8 mouse cellular contexts compared by ENCODE assay signal in the genomic region with DNA sequence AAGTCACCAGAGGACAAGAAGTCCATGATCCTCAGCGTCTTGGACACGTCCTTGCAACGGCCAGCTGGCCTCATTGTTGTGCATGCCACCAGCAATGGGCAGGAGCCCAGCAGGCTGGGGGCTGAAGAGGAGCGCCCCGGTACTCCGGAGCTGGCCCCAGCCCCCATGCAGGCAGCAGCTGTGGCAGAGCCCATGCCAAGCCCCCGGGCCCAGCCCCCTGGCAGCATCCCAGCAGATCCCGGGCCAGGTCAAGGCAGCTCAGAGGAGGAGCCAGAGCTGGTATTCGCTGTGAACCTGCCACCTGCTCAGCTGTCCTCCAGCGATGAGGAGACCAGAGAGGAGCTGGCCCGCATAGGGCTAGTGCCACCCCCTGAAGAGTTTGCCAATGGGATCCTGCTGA. TPM values are rescaled to one million over a fixed set of nuclear protein-coding genes. Genes with fewer than 3 reads are reported as not detected.
DNase-seq lines count a peak whose midpoint lies in the region; ATAC-seq and TF ChIP-seq lines count a peak whose summit lies in the region.
"Had no signal": no experiment of that assay in that cellular context is flagged by ENCODE, and none has a peak within 500 bp of the region (broad histone marks: within the 10 kb centered on the region; RNA-seq: fewer than 3 reads in every experiment).

No protein-coding gene starts in this region.

- H3K4me3 ChIP-seq in liver, embryonic 11.5 days (ENCODE audit: low read depth, low read length): no peak overlapping the region
- no peak overlapping the region for H3K4me3 ChIP-seq in cerebellum, adult 2 months (replicated peaks; ENCODE audit: insufficient read depth, low read depth, low read length)
- no peak overlapping the region for H3K4me3 ChIP-seq in embryonic facial prominence, embryonic 14.5 days (ENCODE audit: low read depth, low read length)
- peak overlapping the region; percentile 54 for H3K4me3 ChIP-seq in midbrain, embryonic 10.5 days
- H3K4me3 ChIP-seq: liver, embryonic 15.5 days had no signal

- ATAC-seq in liver, embryonic 11.5 days (replicated peaks; ENCODE audit: low FRiP score): 0 out of 2 replicates have a peak, but pooled peaks have one; percentile 15
- peak; percentile 5; the same call in 1 of the 2 replicates for ATAC-seq in embryonic facial prominence, embryonic 14.5 days (ENCODE audit: low read depth)
- no peak for ATAC-seq in megakaryocyte, adult 5-6 weeks (ENCODE audit: poor library complexity, severe bottlenecking)

- H3K27me3 ChIP-seq in liver, embryonic 11.5 days (replicated peaks; ENCODE audit: control insufficient read depth, insufficient read depth, low read length): peaks cover 9% of the 10 kb centered on the region; the same call in 1 of the 2 replicates
- H3K27me3 ChIP-seq in cerebellum, adult 2 months (ENCODE audit: control insufficient read depth, insufficient read depth, low read length): no peaks in the 10 kb centered on the region
- H3K27me3 ChIP-seq in embryonic facial prominence, embryonic 14.5 days (replicated peaks; ENCODE audit: control insufficient read depth, insufficient read depth, low read length): peaks cover 12% of the 10 kb centered on the region
- H3K27me3 ChIP-seq in midbrain, embryonic 10.5 days (ENCODE audit: low read depth, poor library complexity, severe bottlenecking): peaks cover 48% of the 10 kb centered on the region
- H3K27me3 ChIP-seq: liver, embryonic 15.5 days had no signal

- H3K9ac ChIP-seq in liver, embryonic 11.5 days (ENCODE audit: low read depth, low read length): no peak overlapping the region
- no peak overlapping the region for H3K9ac ChIP-seq in embryonic facial prominence, embryonic 14.5 days (ENCODE audit: low read depth, low read length)
- H3K9ac ChIP-seq: liver, embryonic 15.5 days had no signal

- H3K4me2 ChIP-seq in liver, embryonic 11.5 days: peak overlapping the region; percentile 54
- H3K4me2 ChIP-seq in embryonic facial prominence, embryonic 14.5 days (ENCODE audit: low read depth, low read length): peak overlapping the region; percentile 52
- H3K4me2 ChIP-seq: liver, embryonic 15.5 days had no signal

- WGBS in liver, embryonic 11.5 days: 76% methylated on average over 11 of the region's 11 CpGs
- WGBS in cerebellum, adult 2 months: 8% methylated on average over 11 of the region's 11 CpGs
- 51% methylated on average over 7 of the region's 11 CpGs for WGBS in embryonic facial prominence, embryonic 14.5 days
- WGBS in midbrain, embryonic 10.5 days: 41% methylated on average over 11 of the region's 11 CpGs

- H3K9me3 ChIP-seq in liver, embryonic 11.5 days (ENCODE audit: control insufficient read depth, low read length): no peaks in the 10 kb centered on the region
- H3K9me3 ChIP-seq in embryonic facial prominence, embryonic 14.5 days (ENCODE audit: control insufficient read depth, low read length): no peaks in the 10 kb centered on the region
- no peaks in the 10 kb centered on the region for H3K9me3 ChIP-seq in midbrain, embryonic 10.5 days (replicated peaks)
- H3K9me3 ChIP-seq: liver, embryonic 15.5 days had no signal

- DNase-seq in liver, embryonic 11.5 days (ENCODE audit: low spot score): no peak
- DNase-seq in liver: no peak
- DNase-seq in cerebellum, adult 2 months: peak; percentile 93 to 94
- no peak for DNase-seq in embryonic facial prominence, embryonic 14.5 days (ENCODE audit: low spot score)
- DNase-seq in midbrain, embryonic 10.5 days (ENCODE audit: low spot score): no peak
- DNase-seq in kidney, postnatal 25 days: no peak

- no peak overlapping the region for H3K27ac ChIP-seq in liver, embryonic 11.5 days (ENCODE audit: low read depth, low read length)
- H3K27ac ChIP-seq in cerebellum, adult 2 months (ENCODE audit: insufficient read depth, low read length): peak overlapping the region; percentile 86
- H3K27ac ChIP-seq in embryonic facial prominence, embryonic 14.5 days (replicated peaks; ENCODE audit: low read depth, low read length): no peak overlapping the region
- H3K27ac ChIP-seq in midbrain, embryonic 10.5 days (replicated peaks): peak overlapping the region; percentile 77
- H3K27ac ChIP-seq: liver, embryonic 15.5 days had no signal

- H3K36me3 ChIP-seq in liver, embryonic 11.5 days (ENCODE audit: control insufficient read depth, insufficient read depth, low read length): peaks cover 5% of the 10 kb centered on the region; the same call in 1 of the 2 replicates
- H3K36me3 ChIP-seq in embryonic facial prominence, embryonic 14.5 days (ENCODE audit: control insufficient read depth, insufficient read depth, low read length): peaks cover 21% of the 10 kb centered on the region; the same call in 1 of the 2 replicates
- H3K36me3 ChIP-seq in midbrain, embryonic 10.5 days: peaks cover 46% of the 10 kb centered on the region
- H3K36me3 ChIP-seq: liver, embryonic 15.5 days had no signal

- TF ChIP-seq CTCF in cerebellum, adult 2 months (IDR thresholded peaks at IDR 0.05; ENCODE audit: borderline replicate concordance, insufficient read depth, low read depth, low read length): no peak

- no peaks in the 10 kb centered on the region; the same call in 1 of the 2 replicates for H3K4me1 ChIP-seq in liver, embryonic 11.5 days (replicated peaks; ENCODE audit: control insufficient read depth, insufficient read depth, low read length)
- peaks cover 81% of the 10 kb centered on the region for H3K4me1 ChIP-seq in cerebellum, adult 2 months (ENCODE audit: control insufficient read depth, insufficient read depth, low read length)
- H3K4me1 ChIP-seq in embryonic facial prominence, embryonic 14.5 days (ENCODE audit: control insufficient read depth, insufficient read depth, low read length): peaks cover 5% of the 10 kb centered on the region; the same call in 1 of the 2 replicates
- peaks cover 24% of the 10 kb centered on the region for H3K4me1 ChIP-seq in midbrain, embryonic 10.5 days
- H3K4me1 ChIP-seq: liver, embryonic 15.5 days had no signal

- no peak for TF ChIP-seq POLR2A in cerebellum, adult 2 months (IDR thresholded peaks at IDR 0.05; ENCODE audit: borderline replicate concordance, insufficient read depth, low read length)

RNA-seq across cellular contexts. Expression of a gene that starts 19.3 kb away (rescaled TPM):
- polyA plus RNA-seq in liver, embryonic 11.5 days (2014; fragmentation: Nextera tagmentation; extraction: Ambion mirVana): 0.11 TPM in 1 of 2 replicates, not detected in the other
- polyA plus RNA-seq in cerebellum, adult 2 months (2012; rRNA removed): 2.4 and 2.6 TPM in 2 replicates
- polyA plus RNA-seq in embryonic facial prominence, embryonic 14.5 days (2014; fragmentation: Nextera tagmentation; extraction: Ambion mirVana): 0.22 and 0.38 TPM in 2 replicates
- 0.10 and 0.47 TPM in 2 replicates for polyA plus RNA-seq in midbrain, embryonic 10.5 days (2016; fragmentation: Nextera tagmentation; extraction: Ambion mirVana)
- total RNA-seq in megakaryocyte, adult 5-6 weeks (2015): not detected in 2 replicates
- not detected in 2 replicates for total RNA-seq in megakaryocyte, adult 5-6 weeks (2017)
- polyA plus RNA-seq: liver, embryonic 15.5 days had no signal

RNA-seq across cellular contexts. Expression of a gene that starts 42.9 kb away (rescaled TPM):
- 24.8 and 27.1 TPM in 2 replicates for polyA plus RNA-seq in liver, embryonic 11.5 days (2014; fragmentation: Nextera tagmentation; extraction: Ambion mirVana)
- polyA plus RNA-seq in cerebellum, adult 2 months (2012; rRNA removed): 79.8 and 83.4 TPM in 2 replicates
- polyA plus RNA-seq in embryonic facial prominence, embryonic 14.5 days (2014; fragmentation: Nextera tagmentation; extraction: Ambion mirVana): 44.4 and 45.7 TPM in 2 replicates
- polyA plus RNA-seq in midbrain, embryonic 10.5 days (2016; fragmentation: Nextera tagmentation; extraction: Ambion mirVana): 80.1 and 80.7 TPM in 2 replicates
- total RNA-seq in megakaryocyte, adult 5-6 weeks (2015): 2.7 and 5.0 TPM in 2 replicates
- total RNA-seq in megakaryocyte, adult 5-6 weeks (2017): 1.1 and 1.6 TPM in 2 replicates

RNA-seq across cellular contexts. Expression of a gene that starts 49.4 kb away (rescaled TPM):
- polyA plus RNA-seq in liver, embryonic 11.5 days (2014; fragmentation: Nextera tagmentation; extraction: Ambion mirVana): 1.1 and 1.7 TPM in 2 replicates
- 84.7 and 97.2 TPM in 2 replicates for polyA plus RNA-seq in cerebellum, adult 2 months (2012; rRNA removed)
- 1.9 and 2.0 TPM in 2 replicates for polyA plus RNA-seq in embryonic facial prominence, embryonic 14.5 days (2014; fragmentation: Nextera tagmentation; extraction: Ambion mirVana)
- 2.1 and 2.6 TPM in 2 replicates for polyA plus RNA-seq in midbrain, embryonic 10.5 days (2016; fragmentation: Nextera tagmentation; extraction: Ambion mirVana)
- 0.09 and 0.11 TPM in 2 replicates for total RNA-seq in megakaryocyte, adult 5-6 weeks (2015)
- total RNA-seq in megakaryocyte, adult 5-6 weeks (2017): not detected in 2 replicates

Comparison
In these comparisons a context has a peak if more than half of its experiments do, and no peak if none do; other contexts are left out.
1. DNase-seq: peak in cerebellum, adult 2 months (2 of 2); none in liver, embryonic 11.5 days (single experiment), liver (single experiment), embryonic facial prominence, embryonic 14.5 days (single experiment), midbrain, embryonic 10.5 days (single experiment) and kidney, postnatal 25 days (0 of 2).
2. H3K27ac ChIP-seq: peak in cerebellum, adult 2 months (single experiment) and midbrain, embryonic 10.5 days (single experiment); none in liver, embryonic 11.5 days (single experiment) and embryonic facial prominence, embryonic 14.5 days (single experiment).
3. RNA of a gene that starts 49.4 kb away (polyA plus RNA-seq): 84.7 to 97.2 TPM in cerebellum, adult 2 months; 2.1 to 2.6 TPM in midbrain, embryonic 10.5 days, 1.9 to 2.0 TPM in embryonic facial prominence, embryonic 14.5 days and 1.1 to 1.7 TPM in liver, embryonic 11.5 days; every median in the first group is over 10 times any median in the second.